25 mouse cellular contexts compared by ENCODE assay signal in genomic region chr11:45642142-45642756, GRCm38 (mm10).
DNase-seq lines count a peak whose midpoint lies in the region; ATAC-seq and TF ChIP-seq lines count a peak whose summit lies in the region.
"Had no signal": no experiment of that assay in that cellular context is flagged by ENCODE, and none has a peak within 500 bp of the region (broad histone marks: within the 10 kb centered on the region; RNA-seq: fewer than 3 reads in every experiment).

No protein-coding gene starts in this region.

- in situ Hi-C loops in CH12.LX (cut with MboI; ENCODE audit: low pct_ligation_motif_present, low pct_unique_long_range_greater_than_20kb, low sequenced_read_pairs), result loop anchor here (25.0 kb wide), 1 partner anchor 1055 kb away; no protein-coding TSS in a partner anchor

- 53% methylated on average over 9 of the region's 9 CpGs for WGBS in forebrain, postnatal 0 days
- WGBS in forebrain, embryonic 13.5 days, result 60% methylated on average over 9 of the region's 9 CpGs
- 75% methylated on average over 9 of the region's 9 CpGs for WGBS in lung, postnatal 0 days

- H3K79me2 ChIP-seq in CH12.LX (replicated peaks; ENCODE audit: control insufficient read depth, extremely low read depth, insufficient read depth, poor library complexity, severe bottlenecking), result no peaks in the 10 kb centered on the region

- peak; percentile 29 for DNase-seq in forebrain, postnatal 0 days
- peak; percentile 10 to 14 for DNase-seq in left cerebral cortex, postnatal 36 days (ENCODE audit: low spot score in 2 of 2)
- no peak for DNase-seq in left cerebral cortex, postnatal 4 days
- no peak for DNase-seq in CH12.LX (ENCODE audit: extremely low read depth)
- DNase-seq in right cerebral cortex, postnatal 10 days (ENCODE audit: low spot score in 2 of 2), result peak; percentile 27 to 42
- DNase-seq in adrenal gland, postnatal 25 days, result no peak
- no peak for DNase-seq in lung, postnatal 0 days (ENCODE audit: low spot score)
- DNase-seq: adrenal gland, postnatal 10 days; cerebellum, adult 18-20 months; cerebellum, postnatal 10 days; gastrocnemius, postnatal 25 days; heart, adult 18-20 months; heart, postnatal 4 days; kidney, adult 9 months; kidney, postnatal 10 days; lung, embryonic 14.5 days had no signal

- intact Hi-C loops in left cerebral cortex, postnatal 36 days (cut with DNase I), result no loop called here
- intact Hi-C loops in left cerebral cortex, postnatal 4 days (cut with DNase I), result no loop called here

- no peak for TF ChIP-seq POLR2A in CH12.LX (IDR thresholded peaks at IDR 0.05; ENCODE audit: low read depth, low read length)

- H3K4me3 ChIP-seq in forebrain, postnatal 0 days (ENCODE audit: low read depth, low read length), result no peak overlapping the region
- no peak overlapping the region for H3K4me3 ChIP-seq in forebrain, embryonic 13.5 days
- H3K4me3 ChIP-seq in CH12.LX (replicated peaks in 1 of 3; ENCODE audit: low read depth in 2 of 3, low read length in 2 of 3, poor library complexity in 1 of 3), result no peak overlapping the region
- H3K4me3 ChIP-seq in lung, postnatal 0 days (ENCODE audit: low read depth, low read length), result no peak overlapping the region
- H3K4me3 ChIP-seq: erythroblast, embryonic 14.5 days; heart, embryonic 12.5 days; hindbrain, embryonic 13.5 days; limb, embryonic 12.5 days; liver, embryonic 15.5 days; midbrain, embryonic 10.5 days had no signal

- dilution Hi-C loops in CH12.LX (cut with MboI; ENCODE audit: extremely low pct_ligation_motif_present, extremely low pct_unique_long_range_greater_than_20kb, low sequenced_read_pairs), result no loop called here

- no peak overlapping the region for H3K4me2 ChIP-seq in forebrain, postnatal 0 days (ENCODE audit: low read depth)
- no peak overlapping the region for H3K4me2 ChIP-seq in forebrain, embryonic 13.5 days
- H3K4me2 ChIP-seq in CH12.LX (ENCODE audit: insufficient read depth, low read depth, poor library complexity, severe bottlenecking), result no peak overlapping the region
- H3K4me2 ChIP-seq in lung, postnatal 0 days (replicated peaks; ENCODE audit: low read depth, low read length), result no peak overlapping the region
- H3K4me2 ChIP-seq: heart, embryonic 12.5 days; hindbrain, embryonic 13.5 days; limb, embryonic 12.5 days; liver, embryonic 15.5 days; lung, embryonic 14.5 days had no signal

- no peaks in the 10 kb centered on the region for H3K36me3 ChIP-seq in forebrain, postnatal 0 days (ENCODE audit: insufficient read depth)
- H3K36me3 ChIP-seq in forebrain, embryonic 13.5 days (ENCODE audit: poor library complexity, severe bottlenecking), result no peaks in the 10 kb centered on the region
- H3K36me3 ChIP-seq in CH12.LX (replicated peaks in 1 of 2; ENCODE audit: control insufficient read depth in 1 of 2, insufficient read depth in 1 of 2, low read length in 1 of 2), result no peaks in the 10 kb centered on the region
- H3K36me3 ChIP-seq in lung, postnatal 0 days (ENCODE audit: insufficient read depth, low read length), result no peaks in the 10 kb centered on the region
- H3K36me3 ChIP-seq: heart, embryonic 12.5 days; hindbrain, embryonic 13.5 days; limb, embryonic 12.5 days; liver, embryonic 15.5 days; midbrain, embryonic 10.5 days had no signal

- no peak for TF ChIP-seq EP300 in CH12.LX (IDR thresholded peaks at IDR 0.05; ENCODE audit: low read length)
- no peak for TF ChIP-seq EP300 in lung, postnatal 0 days (IDR thresholded peaks at IDR 0.05)

- H3K9ac ChIP-seq in forebrain, postnatal 0 days, result no peak overlapping the region
- H3K9ac ChIP-seq in forebrain, embryonic 13.5 days, result no peak overlapping the region
- H3K9ac ChIP-seq in CH12.LX (ENCODE audit: insufficient read depth, low read depth), result no peak overlapping the region
- no peak overlapping the region for H3K9ac ChIP-seq in lung, postnatal 0 days (replicated peaks; ENCODE audit: low read depth)
- H3K9ac ChIP-seq: heart, embryonic 12.5 days; hindbrain, embryonic 13.5 days; limb, embryonic 12.5 days; liver, embryonic 15.5 days; lung, embryonic 14.5 days had no signal

- no peaks in the 10 kb centered on the region for H3K4me1 ChIP-seq in forebrain, postnatal 0 days (ENCODE audit: insufficient read depth)
- peaks cover 12% of the 10 kb centered on the region for H3K4me1 ChIP-seq in forebrain, embryonic 13.5 days
- no peaks in the 10 kb centered on the region for H3K4me1 ChIP-seq in CH12.LX (ENCODE audit: control insufficient read depth in 1 of 2, insufficient read depth in 2 of 2)
- H3K4me1 ChIP-seq in lung, postnatal 0 days (ENCODE audit: insufficient read depth, low read depth, low read length), result no peaks in the 10 kb centered on the region
- H3K4me1 ChIP-seq: heart, embryonic 12.5 days; hindbrain, embryonic 13.5 days; liver, embryonic 15.5 days; midbrain, embryonic 10.5 days had no signal

- H3K9me3 ChIP-seq in forebrain, postnatal 0 days (ENCODE audit: low read length), result no peaks in the 10 kb centered on the region
- H3K9me3 ChIP-seq in forebrain, embryonic 13.5 days (replicated peaks), result no peaks in the 10 kb centered on the region
- no peaks in the 10 kb centered on the region for H3K9me3 ChIP-seq in CH12.LX (replicated peaks; ENCODE audit: low read length)
- H3K9me3 ChIP-seq in lung, postnatal 0 days (ENCODE audit: low read length), result no peaks in the 10 kb centered on the region
- H3K9me3 ChIP-seq: hindbrain, embryonic 13.5 days; limb, embryonic 12.5 days; liver, embryonic 15.5 days; midbrain, embryonic 10.5 days had no signal

- H3K27ac ChIP-seq in forebrain, postnatal 0 days (ENCODE audit: low read depth, low read length), result no peak overlapping the region
- H3K27ac ChIP-seq in forebrain, embryonic 13.5 days, result no peak overlapping the region
- no peak overlapping the region for H3K27ac ChIP-seq in CH12.LX (ENCODE audit: insufficient read depth, low read depth)
- no peak overlapping the region for H3K27ac ChIP-seq in lung, postnatal 0 days (ENCODE audit: low read length)
- H3K27ac ChIP-seq: limb, embryonic 12.5 days; liver, embryonic 15.5 days; midbrain, embryonic 10.5 days had no signal

- no peaks in the 10 kb centered on the region for H3K27me3 ChIP-seq in forebrain, postnatal 0 days (ENCODE audit: insufficient read depth, low read length)
- H3K27me3 ChIP-seq in forebrain, embryonic 13.5 days, result no peaks in the 10 kb centered on the region
- no peaks in the 10 kb centered on the region for H3K27me3 ChIP-seq in CH12.LX (replicated peaks)
- no peaks in the 10 kb centered on the region for H3K27me3 ChIP-seq in lung, postnatal 0 days (replicated peaks; ENCODE audit: insufficient read depth, low read length)
- H3K27me3 ChIP-seq: heart, embryonic 12.5 days; hindbrain, embryonic 13.5 days; limb, embryonic 12.5 days; liver, embryonic 15.5 days had no signal

- TF ChIP-seq RAD21 in CH12.LX (IDR thresholded peaks at IDR 0.05; ENCODE audit: low read depth, low read length), result no peak

- no peak for ATAC-seq in forebrain, postnatal 0 days
- ATAC-seq in forebrain, embryonic 13.5 days, result no peak
- no peak for ATAC-seq in lung, postnatal 0 days
- ATAC-seq: intestine, embryonic 16.5 days; Patski had no signal

- TF ChIP-seq CTCF in forebrain, postnatal 0 days (IDR thresholded peaks at IDR 0.05; ENCODE audit: low read depth), result no peak
- no peak for TF ChIP-seq CTCF in CH12.LX (conservative IDR thresholded peaks at IDR 0.05 in 1 of 2, IDR thresholded peaks at IDR 0.05 in 1 of 2; ENCODE audit: low read depth in 2 of 2, low read length in 2 of 2)
- no peak for TF ChIP-seq CTCF in lung, postnatal 0 days (IDR thresholded peaks at IDR 0.05)

TF ChIP-seq in CH12.LX, 34 proteins besides CTCF, POLR2A, EP300 and RAD21:
- no peak for TF ChIP-seq E2F4 (IDR thresholded peaks at IDR 0.05; ENCODE audit: insufficient replicate concordance, low read depth, low read length)
- peak; percentile 52 for TF ChIP-seq ZNF384 (IDR thresholded peaks at IDR 0.05; ENCODE audit: low read depth, low read length)

Comparison
In these comparisons a context has a peak if more than half of its experiments do, and no peak if none do; other contexts are left out.
1. DNase-seq: peak in forebrain, postnatal 0 days (single experiment), left cerebral cortex, postnatal 36 days (2 of 2) and right cerebral cortex, postnatal 10 days (2 of 2); none in left cerebral cortex, postnatal 4 days (single experiment), CH12.LX (single experiment), adrenal gland, postnatal 25 days (single experiment) and lung, postnatal 0 days (single experiment).